Mouse (Mus musculus) CH12.LX (cell line): ENCODE measurements around the gene Daxx. TPM values are rescaled to one million over a fixed set of nuclear protein-coding genes. Genes with fewer than 3 reads are reported as not detected.
"Not testable (repeated sequence)": the region's sequence is repeated elsewhere in the genome, so short reads cannot be mapped to it uniquely, and the experiment has no call there.

ENCODE experiments used
- DNase-seq: peaks from one replicate; pipeline ENCODE4 v3.0.0-alpha.2; 2013; ENCODE audit errors: extremely low read depth
- H3K27ac ChIP-seq: 2 replicates; pipeline ENCODE4 v1.5.1; 2012; ENCODE audit warnings: low read depth, mild to moderate bottlenecking, control low read depth, moderate library complexity; ENCODE audit not compliant: insufficient read depth
- H3K27me3 ChIP-seq: replicated peaks from 2 replicates; pipeline ENCODE3; 2012; ENCODE audit warnings: inconsistent platforms
- H3K36me3 ChIP-seq, 2 experiments: replicated peaks in 1 of 2; 2 replicates each; pipeline versions ENCODE3 to v1.6.1; 2012; ENCODE audit warnings: inconsistent platforms in 1 of 2, low read length in 1 of 2, mild to moderate bottlenecking in 1 of 2, mixed read lengths in 1 of 2, moderate library complexity in 1 of 2; ENCODE audit not compliant: control insufficient read depth in 1 of 2, insufficient read depth in 1 of 2
- H3K4me1 ChIP-seq, 2 experiments: 2 replicates each; pipeline ENCODE4 v1.6.1; 2012; ENCODE audit warnings: inconsistent platforms in 1 of 2, moderate library complexity in 1 of 2; ENCODE audit not compliant: insufficient read depth in 2 of 2, control insufficient read depth in 1 of 2
- H3K4me2 ChIP-seq: 2 replicates; pipeline ENCODE4 v1.6.1; 2012; ENCODE audit warnings: low read depth, mild to moderate bottlenecking, control low read depth; ENCODE audit not compliant: poor library complexity, insufficient read depth, severe bottlenecking
- H3K4me3 ChIP-seq, 3 experiments: fragments of 150-350 bp in 1 of 3; sonication (generic) in 1 of 3; replicated peaks in 1 of 3; 2 replicates each; pipeline versions ENCODE3 to v1.5.1; 2011 to 2012; ENCODE audit warnings: low read depth in 2 of 3, low read length in 2 of 3, mild to moderate bottlenecking in 2 of 3, moderate library complexity in 2 of 3, control low read depth in 1 of 3, improper control_type of control experiment in 1 of 3, inconsistent platforms in 1 of 3, mixed read lengths in 1 of 3; ENCODE audit not compliant: poor library complexity in 1 of 3
- H3K79me2 ChIP-seq: replicated peaks from 2 replicates; pipeline ENCODE4 v1.6.1; 2012; ENCODE audit warnings: mild to moderate bottlenecking, moderate library complexity; ENCODE audit not compliant: control insufficient read depth, poor library complexity, insufficient read depth, severe bottlenecking; ENCODE audit errors: extremely low read depth
- H3K9ac ChIP-seq: 2 replicates; pipeline ENCODE4 v1.6.1; 2012; ENCODE audit warnings: low read depth, mild to moderate bottlenecking, control low read depth, moderate library complexity; ENCODE audit not compliant: insufficient read depth
- H3K9me3 ChIP-seq: replicated peaks from 2 replicates; pipeline ENCODE3; 2012; ENCODE audit warnings: low read length, inconsistent platforms, mixed read lengths
- CTCF ChIP-seq, 2 experiments: IDR thresholded peaks in 1 of 2; conservative IDR thresholded peaks in 1 of 2; 2 replicates each; pipeline ENCODE4 v1.5.1; 2011 to 2012; ENCODE audit warnings: low read depth in 2 of 2, low read length in 2 of 2, improper control_type of control experiment in 1 of 2, inconsistent platforms in 1 of 2, mild to moderate bottlenecking in 1 of 2, moderate library complexity in 1 of 2
- ETS1 ChIP-seq: conservative IDR thresholded peaks from 2 replicates; pipeline ENCODE4 v1.6.1; 2012; ENCODE audit warnings: low read depth, mild to moderate bottlenecking, inconsistent platforms, low read length, improper control_type of control experiment, moderate library complexity
- JUND ChIP-seq: conservative IDR thresholded peaks from 2 replicates; pipeline ENCODE4 v1.6.1; 2011; ENCODE audit warnings: low read depth, low read length, improper control_type of control experiment
- MAFK ChIP-seq: IDR thresholded peaks from 2 replicates; pipeline ENCODE4 v1.6.1; 2011; ENCODE audit warnings: low read length, improper control_type of control experiment; ENCODE audit not compliant: insufficient replicate concordance
- MAX ChIP-seq: IDR thresholded peaks from 2 replicates; pipeline ENCODE4 v1.6.1; 2011; ENCODE audit warnings: low read length, improper control_type of control experiment
- NELFE ChIP-seq: IDR thresholded peaks from 2 replicates; pipeline ENCODE4 v1.6.1; 2011; ENCODE audit warnings: low read depth, low read length, improper control_type of control experiment
- RAD21 ChIP-seq: IDR thresholded peaks from 2 replicates; pipeline ENCODE4 v1.6.1; 2011; ENCODE audit warnings: low read depth, mild to moderate bottlenecking, low read length, improper control_type of control experiment, moderate library complexity
- TBP ChIP-seq: conservative IDR thresholded peaks from 2 replicates; pipeline ENCODE4 v1.6.1; 2011; ENCODE audit warnings: low read depth, low read length, improper control_type of control experiment
- UBTF ChIP-seq: IDR thresholded peaks from 2 replicates; pipeline ENCODE4 v1.6.1; 2012; ENCODE audit warnings: low read depth, mild to moderate bottlenecking, inconsistent platforms, low read length, improper control_type of control experiment, moderate library complexity
- ZC3H11A ChIP-seq: IDR thresholded peaks from 2 replicates; pipeline ENCODE4 v1.6.1; 2012; ENCODE audit warnings: low read depth, mild to moderate bottlenecking, inconsistent platforms, low read length, improper control_type of control experiment
- ZKSCAN1 ChIP-seq: IDR thresholded peaks from 2 replicates; pipeline ENCODE4 v1.6.1; 2012; ENCODE audit warnings: low read depth, inconsistent platforms, low read length, improper control_type of control experiment, borderline replicate concordance
- dilution Hi-C: fragments of 300-500 bp; cut with MboI; formaldehyde crosslinking; loops from 2 replicates; pipeline ENCODE4 v1.14.3; 2020; ENCODE audit warnings: low sequenced_read_pairs; ENCODE audit not compliant: extremely low pct_unique_long_range_greater_than_20kb, extremely low pct_ligation_motif_present
- in situ Hi-C: fragments of 300-500 bp; cut with MboI; formaldehyde crosslinking; loops from 3 replicates; pipeline ENCODE4 v1.14.3; 2019; ENCODE audit warnings: low sequenced_read_pairs, low pct_ligation_motif_present, low pct_unique_long_range_greater_than_20kb, mixed read lengths
- polyA plus RNA-seq: library from polyadenylated mRNA; unstranded; fragments of >175 nt; gene quantifications from 2 replicates; pipeline ENCODE4 v1.2.1, GENCODE M21; 2012; ENCODE audit warnings: low read depth; ENCODE audit not compliant: insufficient read length
- total RNA-seq, 2 experiments: library from RNA; depleted of rRNA; stranded (reverse); fragments of 300-350 nt in 1 of 2; fragments of >200 nt in 1 of 2; gene quantifications; 2 replicates each; pipeline ENCODE4 v1.2.3; 2012 to 2014

The Daxx gene
- total and polyA plus RNA-seq, 3 experiments, result 32.3 to 53.0 (median 33.8) TPM

- H3K4me2 ChIP-seq, H3K9me3 ChIP-seq, H3K4me3 ChIP-seq, H3K27me3 ChIP-seq, H3K36me3 ChIP-seq, DNase-seq, H3K9ac ChIP-seq, H3K27ac ChIP-seq, in situ Hi-C loops, dilution Hi-C loops: not testable (repeated sequence)
- peak; percentile 51; the same call in 1 of the 2 replicates for TF ChIP-seq TBP
- TF ChIP-seq CTCF (conservative IDR thresholded peaks at IDR 0.05 in 1 of 2, IDR thresholded peaks at IDR 0.05 in 1 of 2; ENCODE audit: low read depth in 2 of 2, low read length in 2 of 2), result peak in 1 of 2 experiments; percentile 14; a peak in 1 of 4 replicates
- peaks cover 27% of the 10 kb centered on the region for H3K79me2 ChIP-seq
- peaks cover 0 to 11% of the 10 kb centered on the region in 2 experiments; a peak in 1 of 4 replicates for H3K4me1 ChIP-seq
Observed at GRCm38 (mm10) chr17:33891892-33892291, 17.3 kb upstream of the Daxx start.

- dilution Hi-C loops, result no loop called here
Observed at GRCm38 (mm10) chr17:33892429-33892828, 16.8 kb upstream of the Daxx start.

GRCm38 (mm10) chr17:33893011-33893410 lies 16.2 kb upstream of the Daxx start:
- H3K4me3 ChIP-seq, H3K27ac ChIP-seq, DNase-seq, H3K36me3 ChIP-seq, H3K9me3 ChIP-seq, in situ Hi-C loops, H3K4me1 ChIP-seq, dilution Hi-C loops, H3K4me2 ChIP-seq, H3K9ac ChIP-seq, H3K27me3 ChIP-seq: not testable (repeated sequence)
- H3K79me2 ChIP-seq, result peaks cover 17% of the 10 kb centered on the region

More at GRCm38 (mm10) chr17:33892429-33892828, 16.8 kb upstream of the Daxx start:
- Histone ChIP-seq H3K36me3 (no peaks in the 10 kb centered on the region), H3K27me3 (peaks cover 3% of the 10 kb centered on the region), H3K4me1 (peaks cover 0 to 11% of the 10 kb centered on the region in 2 experiments; a peak in 1 of 4 replicates), H3K4me3 (no peak overlapping the region), H3K79me2 (peaks cover 23% of the 10 kb centered on the region), H3K9me3 (no peaks in the 10 kb centered on the region), H3K27ac (no peak overlapping the region), H3K9ac (no peak overlapping the region), H3K4me2 (no peak overlapping the region)
- no peak for TF ChIP-seq ETS1
- no peak for TF ChIP-seq JUND
- no peak for TF ChIP-seq ZKSCAN1
- TF ChIP-seq UBTF, result no peak
- TF ChIP-seq MAFK, result no peak
- no peak for TF ChIP-seq ZC3H11A
- no peak for TF ChIP-seq MAX
- TF ChIP-seq RAD21, result no peak
- no peak for TF ChIP-seq NELFE
- in situ Hi-C loops, result no loop called here
- DNase-seq, result no peak
